Mouse (Mus musculus) bone marrow macrophage, adult 2 months (primary cell): ENCODE measurements around the gene Dnah7c.

Source experiments
- CTCF ChIP-seq: IDR thresholded peaks from 2 replicates; pipeline ENCODE4 v1.5.1; 2012; ENCODE audit warnings: low read depth, mild to moderate bottlenecking, low read length, moderate library complexity
- POLR2A ChIP-seq: IDR thresholded peaks from 2 replicates; pipeline ENCODE4 v1.6.1; 2012; ENCODE audit warnings: mild to moderate bottlenecking, low read depth, low read length, borderline replicate concordance

DNA sequence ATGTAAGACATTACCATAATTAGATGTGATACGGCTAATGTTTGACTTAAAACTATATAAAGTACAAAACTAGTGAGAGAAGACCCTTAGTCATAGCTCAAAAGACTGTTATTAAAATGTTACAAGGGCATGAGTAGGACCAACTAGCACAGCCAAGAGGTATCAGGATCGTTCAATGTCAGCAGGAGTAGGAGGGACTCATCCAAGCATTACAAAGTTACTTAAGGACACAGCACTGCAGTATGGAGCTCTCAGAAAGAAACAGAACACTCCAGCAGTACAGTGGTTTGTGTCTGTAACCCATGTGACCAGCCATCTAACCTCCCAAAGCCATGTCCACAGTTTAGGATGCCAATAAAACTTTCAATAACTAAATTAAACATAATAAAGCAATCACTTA, 418.9 kb downstream of the Dnah7c start:
- TF ChIP-seq POLR2A, result no peak
- TF ChIP-seq CTCF, result no peak
